Mouse (Mus musculus) neutrophil, adult 83 days (primary cell): ENCODE measurements around the gene Dytn. TPM values are rescaled to one million over a fixed set of nuclear protein-coding genes. Genes with fewer than 3 reads are reported as not detected.

ENCODE experiments used
- total RNA-seq, 2 experiments: library from RNA; stranded (reverse); gene quantifications; one replicate each; pipeline ENCODE4 v1.2.4; 2023

Dytn gene
- not detected for total RNA-seq

DNA sequence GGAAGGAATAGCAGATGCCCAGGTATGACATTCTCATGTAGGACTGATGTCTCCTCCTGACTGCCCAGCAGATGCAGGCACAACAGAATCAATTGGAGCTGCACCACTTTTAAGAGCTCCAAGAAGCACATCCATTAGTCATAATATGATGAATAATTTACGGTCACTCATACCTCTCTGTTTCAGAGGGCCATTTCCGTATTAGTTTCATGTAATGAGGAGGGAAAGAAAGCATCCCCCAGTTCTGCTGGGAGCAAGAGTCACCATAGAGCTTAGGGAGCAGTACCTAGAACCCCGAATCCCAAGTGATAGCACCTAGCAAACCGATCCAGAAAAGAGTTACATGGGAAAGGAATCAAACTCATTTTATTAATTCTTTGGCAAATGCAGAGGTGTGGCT lies at the start of gene Dytn:
Gene Dytn, minus strand, starts transcription at position 101 of the 400 bp plus-strand sequence.

DNA sequence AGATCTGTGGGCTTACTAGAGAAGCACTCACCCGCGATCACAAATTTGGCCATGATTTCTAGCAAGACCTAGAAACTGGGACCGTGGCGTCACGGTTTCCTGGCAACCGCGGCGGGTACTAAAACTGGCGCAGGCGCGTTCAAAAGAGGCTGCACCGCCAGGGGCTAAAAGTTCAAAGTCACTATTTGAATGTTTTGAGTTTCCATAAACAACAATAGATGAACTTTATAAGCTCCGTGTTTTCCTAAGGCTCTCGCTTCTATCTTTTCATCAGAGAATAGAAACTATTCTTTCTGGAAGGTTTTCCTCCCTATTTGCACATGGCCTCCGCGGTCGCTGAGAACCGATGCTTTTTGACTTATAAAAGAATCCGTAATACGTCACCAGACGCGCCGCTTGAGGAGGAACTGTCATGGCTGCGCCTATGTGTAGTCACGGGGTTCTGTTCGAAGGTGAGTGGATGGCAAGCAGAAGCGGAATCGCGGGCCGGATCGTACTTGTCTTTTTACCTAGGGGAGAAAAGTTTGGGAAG lies 43.6 kb upstream of the Dytn start, which contains the start of the genes Mdh1b and Fastkd2:
Gene Mdh1b, minus strand, starts transcription at position 79 of the 532 bp plus-strand sequence.
Gene Fastkd2, plus strand, starts transcription at position 375 of the 532 bp plus-strand sequence.

DNA sequence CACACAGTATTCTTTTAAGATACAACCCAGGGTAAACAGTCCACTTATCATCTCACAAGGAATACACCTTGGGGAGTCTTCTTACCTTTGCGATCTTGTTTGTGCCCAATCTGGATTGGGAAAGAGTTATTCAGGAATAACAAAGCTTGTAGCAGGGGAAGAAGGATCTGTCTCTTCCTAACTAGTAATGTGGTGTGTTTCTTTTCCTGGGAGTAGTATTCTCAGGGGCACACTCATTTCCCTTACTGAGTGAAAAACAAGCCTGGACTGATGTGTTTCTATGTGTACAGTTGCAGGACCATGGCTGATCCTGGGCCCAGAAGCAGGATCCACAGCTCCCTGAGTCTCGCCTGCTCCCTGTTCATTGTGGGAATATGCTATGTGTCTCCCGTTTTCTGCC lies 71.1 kb downstream of the Dytn start, which contains the start of gene Gm39653:
Gene Gm39653, plus strand, starts transcription at position 301 of the 400 bp plus-strand sequence.

Other genes with a start within 250 kb of the Dytn start
- under 1 TPM in 1 of 2 experiments, not detected in 1; 0.73 TPM for gene Adam23, start 241.0 kb downstream of the Dytn start, total RNA-seq
- gene Gm39653, start 71.0 kb downstream of the Dytn start, total RNA-seq: not detected
- not detected for gene Mdh1b, start 43.4 kb upstream of the Dytn start, total RNA-seq
- 10 to 100 TPM in 1 of 2 experiments, 1 to 10 TPM in 1; 6.2 to 14.3 TPM for gene Fastkd2, start 43.7 kb upstream of the Dytn start, total RNA-seq
- gene 4933402D24Rik, start 82.3 kb upstream of the Dytn start, total RNA-seq: not detected